Mouse (Mus musculus): ENCODE measurements around the gene Slirp.
"Not testable (repeated sequence)": the region's sequence is repeated elsewhere in the genome, so short reads cannot be mapped to it uniquely, and the experiment has no call there.

DNA sequence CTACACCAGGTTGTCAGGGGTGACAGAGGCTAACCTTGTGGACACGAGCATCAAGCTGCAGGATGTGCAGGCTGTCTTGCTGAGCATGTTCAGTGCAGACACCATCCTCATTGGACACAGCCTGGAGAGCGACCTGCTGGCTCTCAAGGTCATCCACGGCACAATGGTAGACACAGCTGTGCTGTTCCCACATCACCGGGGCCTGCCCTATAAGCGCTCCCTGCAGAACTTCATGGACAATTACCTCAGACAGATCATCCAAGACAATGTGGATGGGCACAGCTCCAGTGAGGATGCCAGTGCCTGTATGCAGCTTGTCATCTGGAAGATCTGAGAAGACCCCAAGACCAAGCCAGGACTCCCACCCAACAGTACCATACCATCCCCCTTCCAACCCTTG is 38.8 kb downstream of the Slirp start:
- TF ChIP-seq CTCF (IDR thresholded peaks at IDR 0.05; ENCODE audit: borderline replicate concordance, extremely low read depth, insufficient read depth, insufficient read length); POLR2A (IDR thresholded peaks at IDR 0.05; ENCODE audit: borderline replicate concordance, extremely low read depth, insufficient read depth, insufficient read length, poor library complexity, severe bottlenecking): not testable (repeated sequence)
